Mouse (Mus musculus): ENCODE data around the gene Tmem136. TPM values are rescaled to one million over a fixed set of nuclear protein-coding genes. Genes with fewer than 3 reads are reported as not detected.

Tmem136 gene
- polyA plus RNA-seq, 1 experiment from 2014 or later, result 7.8 TPM

GRCm38 (mm10) chr9:43061545-43061944 lies 54.8 kb downstream of the Tmem136 start:
- Histone ChIP-seq H3K4me1 (ENCODE audit: control insufficient read depth, insufficient read depth, low read length) (peaks cover 5% of the 10 kb centered on the region; the same call in 1 of the 2 replicates), H3K4me3 (ENCODE audit: low read depth, low read length) (no peak overlapping the region), H3K9ac (ENCODE audit: low read depth, low read length) (no peak overlapping the region), H3K27ac (replicated peaks; ENCODE audit: low read depth, low read length) (no peak overlapping the region), H3K9me3 (ENCODE audit: control insufficient read depth, low read length) (no peaks in the 10 kb centered on the region), H3K36me3 (ENCODE audit: control insufficient read depth, insufficient read depth, low read length) (no peaks in the 10 kb centered on the region), H3K4me2 (ENCODE audit: low read depth, low read length) (no peak overlapping the region), H3K27me3 (replicated peaks; ENCODE audit: control insufficient read depth, insufficient read depth, low read length) (no peaks in the 10 kb centered on the region)
- 48% methylated on average over 1 of the region's 1 CpGs for WGBS
- ATAC-seq (ENCODE audit: low read depth) (no peak), DNase-seq (ENCODE audit: low spot score) (no peak)

Other genes starting within 250 kb of the Tmem136 start
- gene Grik4, start 172.1 kb downstream of the Tmem136 start, polyA plus RNA-seq (2014; fragmentation: Nextera tagmentation; extraction: Ambion mirVana), result 0.78 and 1.1 TPM in 2 replicates
- gene Arhgef12, start 9.3 kb downstream of the Tmem136 start, polyA plus RNA-seq (2014; fragmentation: Nextera tagmentation; extraction: Ambion mirVana), result 14.0 and 15.5 TPM in 2 replicates
- gene Pou2f3, start 93.8 kb upstream of the Tmem136 start, polyA plus RNA-seq (2014; fragmentation: Nextera tagmentation; extraction: Ambion mirVana), result 3.8 and 4.5 TPM in 2 replicates
- gene Oaf, start 123.3 kb upstream of the Tmem136 start, polyA plus RNA-seq (2014; fragmentation: Nextera tagmentation; extraction: Ambion mirVana), result 118 and 123 TPM in 2 replicates
- 37.1 and 43.5 TPM in 2 replicates for gene Trim29, start 194.3 kb upstream of the Tmem136 start, polyA plus RNA-seq (2014; fragmentation: Nextera tagmentation; extraction: Ambion mirVana)

All from embryonic facial prominence, embryonic 14.5 days (tissue).